Mouse (Mus musculus) CD8-positive naive resting alpha-beta T cell, adult 57 days (primary cell): ENCODE results near the gene Olfr1459. TPM values are rescaled to one million over a fixed set of nuclear protein-coding genes. Genes with fewer than 3 reads are reported as not detected.

Experiments
- total RNA-seq: library from RNA; stranded (reverse); gene quantifications from one replicate; pipeline ENCODE4 v1.2.4, GENCODE M21; 2023

Olfr1459 gene
- total RNA-seq = not detected

GRCm38 (mm10) chr19:13149449-13149848 lies at the start of gene Olfr1459:
Gene Olfr1459, minus strand, starts transcription at chr19:13149549.

GRCm38 (mm10) chr19:13185434-13185833 lies 36.1 kb upstream of the Olfr1459 start, which contains the start of gene Olfr1462:
Gene Olfr1462, plus strand, starts transcription at chr19:13185734.

GRCm38 (mm10) chr19:13162700-13163099 lies 13.4 kb upstream of the Olfr1459 start, which contains the start of gene Olfr1461:
Gene Olfr1461, plus strand, starts transcription at chr19:13163000.

GRCm38 (mm10) chr19:13106675-13107074 lies 42.7 kb downstream of the Olfr1459 start, which contains the start of gene Olfr1458:
Gene Olfr1458, minus strand, starts transcription at chr19:13106775.

GRCm38 (mm10) chr19:13097791-13098190 lies 51.6 kb downstream of the Olfr1459 start, which contains the start of gene Olfr1457:
Gene Olfr1457, minus strand, starts transcription at chr19:13097891.

Other genes starting within 250 kb of the Olfr1459 start
- not detected for gene Olfr1447, start 245.8 kb downstream of the Olfr1459 start, total RNA-seq
- gene Olfr1448, start 225.1 kb downstream of the Olfr1459 start, total RNA-seq = not detected
- not detected for gene Olfr1449, start 218.7 kb downstream of the Olfr1459 start, total RNA-seq
- gene Olfr1450, start 199.3 kb downstream of the Olfr1459 start, total RNA-seq = not detected
- gene Olfr1451, start 154.5 kb downstream of the Olfr1459 start, total RNA-seq = not detected
- not detected for gene Olfr1453, start 121.2 kb downstream of the Olfr1459 start, total RNA-seq
- not detected for gene Olfr1454, start 88.9 kb downstream of the Olfr1459 start, total RNA-seq
- gene Olfr1457, start 51.7 kb downstream of the Olfr1459 start, total RNA-seq = not detected
- gene Olfr1458, start 42.8 kb downstream of the Olfr1459 start, total RNA-seq = not detected
- not detected for gene Olfr1461, start 13.5 kb upstream of the Olfr1459 start, total RNA-seq
- gene Olfr1462, start 36.2 kb upstream of the Olfr1459 start, total RNA-seq = not detected
- gene Olfr1463, start 81.8 kb upstream of the Olfr1459 start, total RNA-seq = not detected
- not detected for gene Olfr1465, start 166.0 kb upstream of the Olfr1459 start, total RNA-seq
- not detected for gene Olfr1466, start 189.3 kb upstream of the Olfr1459 start, total RNA-seq
- gene Olfr1467, start 212.7 kb upstream of the Olfr1459 start, total RNA-seq = not detected